Mouse (Mus musculus): Measurements from ENCODE around the gene Kcnv2. TPM values are rescaled to one million over a fixed set of nuclear protein-coding genes. Genes with fewer than 3 reads are reported as not detected.

Kcnv2 gene
- polyA plus RNA-seq, 1 experiment = not detected

GRCm38 (mm10) chr19:27382131-27382530, 59.7 kb downstream of the Kcnv2 start:
- Histone ChIP-seq H3K4me3 (ENCODE audit: insufficient read depth, low read length) (no peak overlapping the region), H3K4me1 (ENCODE audit: control insufficient read depth, insufficient read depth, low read length) (no peaks in the 10 kb centered on the region), H3K27ac (ENCODE audit: insufficient read depth, low read length) (no peak overlapping the region)
- TF ChIP-seq POLR2A (IDR thresholded peaks at IDR 0.05; ENCODE audit: extremely low read depth, insufficient read depth, low read length) (no peak), CTCF (IDR thresholded peaks at IDR 0.05; ENCODE audit: extremely low read depth, insufficient read depth, low read length) (no peak)

- no peaks in the 10 kb centered on the region for H3K4me1 ChIP-seq (ENCODE audit: control insufficient read depth, insufficient read depth, low read length)
- no peak overlapping the region for H3K27ac ChIP-seq (ENCODE audit: insufficient read depth, low read length)
- TF ChIP-seq CTCF (IDR thresholded peaks at IDR 0.05; ENCODE audit: extremely low read depth, insufficient read depth, low read length) (no peak), POLR2A (IDR thresholded peaks at IDR 0.05; ENCODE audit: extremely low read depth, insufficient read depth, low read length) (no peak)
- H3K4me3 ChIP-seq (ENCODE audit: insufficient read depth, low read length) = no peak overlapping the region
Measured at GRCm38 (mm10) chr19:27383266-27383665, 60.9 kb downstream of the Kcnv2 start.

DNA sequence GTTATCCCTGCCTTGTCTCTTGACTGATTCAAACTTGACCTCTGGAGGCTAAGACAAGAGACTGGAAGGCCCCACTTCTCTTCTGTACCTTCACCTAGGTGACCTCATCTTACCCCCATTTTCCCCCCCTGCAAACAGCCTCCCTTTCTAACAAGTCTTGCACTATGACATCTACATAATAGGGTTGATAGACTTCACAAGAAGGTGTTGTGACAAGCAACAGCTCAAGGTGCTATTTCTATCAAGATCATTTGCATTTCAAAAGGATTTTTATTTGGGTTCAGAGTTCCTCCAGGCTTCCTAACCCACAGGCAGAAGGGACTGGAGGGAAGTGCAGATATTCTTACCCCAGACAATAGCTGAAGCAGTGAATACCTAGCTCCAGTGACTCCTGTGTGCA, 62.9 kb downstream of the Kcnv2 start:
- TF ChIP-seq POLR2A (IDR thresholded peaks at IDR 0.05; ENCODE audit: extremely low read depth, insufficient read depth, low read length) (no peak), CTCF (IDR thresholded peaks at IDR 0.05; ENCODE audit: extremely low read depth, insufficient read depth, low read length) (no peak)
- Histone ChIP-seq H3K4me1 (ENCODE audit: control insufficient read depth, insufficient read depth, low read length) (no peaks in the 10 kb centered on the region), H3K27ac (ENCODE audit: insufficient read depth, low read length) (no peak overlapping the region), H3K4me3 (ENCODE audit: insufficient read depth, low read length) (no peak overlapping the region)

Other genes starting within 250 kb of the Kcnv2 start
- 26.8 and 27.3 TPM in 2 replicates for gene Vldlr, start 106.1 kb upstream of the Kcnv2 start, polyA plus RNA-seq (2012; rRNA removed)
- gene Pum3, start 107.2 kb downstream of the Kcnv2 start, polyA plus RNA-seq (2012; rRNA removed) = 22.8 and 25.0 TPM in 2 replicates